Mouse (Mus musculus): ENCODE data around the gene Duxbl3. TPM values are rescaled to one million over a fixed set of nuclear protein-coding genes. Genes with fewer than 3 reads are reported as not detected.
"Not testable (repeated sequence)": the region's sequence is repeated elsewhere in the genome, so short reads cannot be mapped to it uniquely, and the experiment has no call there.

Duxbl3 gene
- polyA plus RNA-seq (2014; fragmentation: Nextera tagmentation; extraction: Ambion mirVana) = 1.3 and 4.0 TPM in 2 replicates

GRCm38 (mm10) chr14:26257756-26258617 is at the start of gene Duxbl3:
Duxbl3 (plus strand) TSS chr14:26257962.
- H3K9ac ChIP-seq (ENCODE audit: low read length); H3K27me3 ChIP-seq (ENCODE audit: control insufficient read depth, insufficient read depth, low read length); DNase-seq (ENCODE audit: low spot score); H3K4me1 ChIP-seq (ENCODE audit: control insufficient read depth, insufficient read depth, low read length); H3K36me3 ChIP-seq (ENCODE audit: control insufficient read depth, insufficient read depth, low read length); H3K4me2 ChIP-seq (ENCODE audit: low read depth, severe bottlenecking); H3K4me3 ChIP-seq (ENCODE audit: low read depth, low read length); H3K27ac ChIP-seq (replicated peaks; ENCODE audit: low read depth, low read length); H3K9me3 ChIP-seq (ENCODE audit: control insufficient read depth, low read length): not testable (repeated sequence)
- WGBS = no CpG with 5 or more reads among the region's 25 CpGs
- peak; percentile 88 for ATAC-seq (ENCODE audit: insufficient number of reproducible peaks, low FRiP score, low TSS enrichment, low read depth)

- H3K36me3 ChIP-seq (ENCODE audit: control insufficient read depth, insufficient read depth, low read length); H3K4me2 ChIP-seq (ENCODE audit: low read depth, severe bottlenecking); H3K4me3 ChIP-seq (ENCODE audit: low read depth, low read length); H3K27me3 ChIP-seq (ENCODE audit: control insufficient read depth, insufficient read depth, low read length); H3K27ac ChIP-seq (replicated peaks; ENCODE audit: low read depth, low read length); H3K9me3 ChIP-seq (ENCODE audit: control insufficient read depth, low read length); H3K4me1 ChIP-seq (ENCODE audit: control insufficient read depth, insufficient read depth, low read length); ATAC-seq (ENCODE audit: insufficient number of reproducible peaks, low FRiP score, low TSS enrichment, low read depth); H3K9ac ChIP-seq (ENCODE audit: low read length); DNase-seq (ENCODE audit: low spot score): not testable (repeated sequence)
- WGBS = no CpG with 5 or more reads among the region's 5 CpGs
These were observed 41.3 kb upstream of the Duxbl3 start for GRCm38 (mm10) chr14:26216233-26217000.

GRCm38 (mm10) chr14:26237183-26237582 is 20.6 kb upstream of the Duxbl3 start:
- not testable (repeated sequence) for H3K4me3 ChIP-seq (ENCODE audit: low read depth, low read length); H3K4me2 ChIP-seq (ENCODE audit: low read depth, severe bottlenecking); DNase-seq (ENCODE audit: low spot score); ATAC-seq (ENCODE audit: insufficient number of reproducible peaks, low FRiP score, low TSS enrichment, low read depth); H3K27ac ChIP-seq (replicated peaks; ENCODE audit: low read depth, low read length); H3K27me3 ChIP-seq (ENCODE audit: control insufficient read depth, insufficient read depth, low read length); H3K9me3 ChIP-seq (ENCODE audit: control insufficient read depth, low read length); H3K4me1 ChIP-seq (ENCODE audit: control insufficient read depth, insufficient read depth, low read length); H3K36me3 ChIP-seq (ENCODE audit: control insufficient read depth, insufficient read depth, low read length); H3K9ac ChIP-seq (ENCODE audit: low read length)
- WGBS = no CpG with 5 or more reads among the region's 2 CpGs

GRCm38 (mm10) chr14:26258729-26259128 is 967 bp downstream of the Duxbl3 start:
- not testable (repeated sequence) for DNase-seq (ENCODE audit: low spot score); H3K9me3 ChIP-seq (ENCODE audit: control insufficient read depth, low read length); H3K9ac ChIP-seq (ENCODE audit: low read length); H3K4me3 ChIP-seq (ENCODE audit: low read depth, low read length); H3K27me3 ChIP-seq (ENCODE audit: control insufficient read depth, insufficient read depth, low read length); H3K4me2 ChIP-seq (ENCODE audit: low read depth, severe bottlenecking); ATAC-seq (ENCODE audit: insufficient number of reproducible peaks, low FRiP score, low TSS enrichment, low read depth); H3K4me1 ChIP-seq (ENCODE audit: control insufficient read depth, insufficient read depth, low read length); H3K36me3 ChIP-seq (ENCODE audit: control insufficient read depth, insufficient read depth, low read length); H3K27ac ChIP-seq (replicated peaks; ENCODE audit: low read depth, low read length)
- no CpG with 5 or more reads among the region's 6 CpGs for WGBS

- H3K4me3 ChIP-seq (ENCODE audit: low read depth, low read length); H3K9ac ChIP-seq (ENCODE audit: low read length); H3K36me3 ChIP-seq (ENCODE audit: control insufficient read depth, insufficient read depth, low read length); DNase-seq (ENCODE audit: low spot score); H3K4me1 ChIP-seq (ENCODE audit: control insufficient read depth, insufficient read depth, low read length); H3K27me3 ChIP-seq (ENCODE audit: control insufficient read depth, insufficient read depth, low read length); H3K9me3 ChIP-seq (ENCODE audit: control insufficient read depth, low read length); ATAC-seq (ENCODE audit: insufficient number of reproducible peaks, low FRiP score, low TSS enrichment, low read depth); H3K27ac ChIP-seq (replicated peaks; ENCODE audit: low read depth, low read length); H3K4me2 ChIP-seq (ENCODE audit: low read depth, severe bottlenecking): not testable (repeated sequence)
- no CpG with 5 or more reads among the region's 2 CpGs for WGBS
These were observed 29.0 kb downstream of the Duxbl3 start for GRCm38 (mm10) chr14:26286737-26287136.

GRCm38 (mm10) chr14:26293859-26294258 is 36.1 kb downstream of the Duxbl3 start:
- H3K4me3 ChIP-seq (ENCODE audit: low read depth, low read length) = no peak overlapping the region
- no peaks in the 10 kb centered on the region for H3K36me3 ChIP-seq (ENCODE audit: control insufficient read depth, insufficient read depth, low read length)
- DNase-seq (ENCODE audit: low spot score) (no peak), ATAC-seq (ENCODE audit: insufficient number of reproducible peaks, low FRiP score, low TSS enrichment, low read depth) (no peak)
- H3K4me2 ChIP-seq (ENCODE audit: low read depth, severe bottlenecking) = no peak overlapping the region
- H3K9me3 ChIP-seq (ENCODE audit: control insufficient read depth, low read length) = no peaks in the 10 kb centered on the region
- H3K9ac ChIP-seq (ENCODE audit: low read length) = no peak overlapping the region
- no peaks in the 10 kb centered on the region for H3K27me3 ChIP-seq (ENCODE audit: control insufficient read depth, insufficient read depth, low read length)
- no peaks in the 10 kb centered on the region for H3K4me1 ChIP-seq (ENCODE audit: control insufficient read depth, insufficient read depth, low read length)
- H3K27ac ChIP-seq (replicated peaks; ENCODE audit: low read depth, low read length) = no peak overlapping the region
- WGBS = 92% methylated on average over 1 of the region's 1 CpGs

GRCm38 (mm10) chr14:26297055-26297454 is 39.3 kb downstream of the Duxbl3 start:
- Histone ChIP-seq H3K4me2 (ENCODE audit: low read depth, severe bottlenecking) (no peak overlapping the region), H3K4me1 (ENCODE audit: control insufficient read depth, insufficient read depth, low read length) (no peaks in the 10 kb centered on the region), H3K4me3 (ENCODE audit: low read depth, low read length) (no peak overlapping the region), H3K9me3 (ENCODE audit: control insufficient read depth, low read length) (no peaks in the 10 kb centered on the region), H3K27me3 (ENCODE audit: control insufficient read depth, insufficient read depth, low read length) (no peaks in the 10 kb centered on the region), H3K27ac (replicated peaks; ENCODE audit: low read depth, low read length) (no peak overlapping the region), H3K36me3 (ENCODE audit: control insufficient read depth, insufficient read depth, low read length) (no peaks in the 10 kb centered on the region), H3K9ac (ENCODE audit: low read length) (no peak overlapping the region)
- ATAC-seq (ENCODE audit: insufficient number of reproducible peaks, low FRiP score, low TSS enrichment, low read depth) = no peak
- WGBS = 75% methylated on average over 4 of the region's 4 CpGs
- no peak for DNase-seq (ENCODE audit: low spot score)

- no peak overlapping the region for H3K4me2 ChIP-seq (ENCODE audit: low read depth, severe bottlenecking)
- no peaks in the 10 kb centered on the region for H3K9me3 ChIP-seq (ENCODE audit: control insufficient read depth, low read length)
- no peak overlapping the region for H3K27ac ChIP-seq (replicated peaks; ENCODE audit: low read depth, low read length)
- WGBS = 73% methylated on average over 5 of the region's 5 CpGs
- H3K9ac ChIP-seq (ENCODE audit: low read length) = no peak overlapping the region
- DNase-seq (ENCODE audit: low spot score) = no peak
- ATAC-seq (ENCODE audit: insufficient number of reproducible peaks, low FRiP score, low TSS enrichment, low read depth) = no peak
- H3K36me3 ChIP-seq (ENCODE audit: control insufficient read depth, insufficient read depth, low read length) = no peaks in the 10 kb centered on the region
- no peaks in the 10 kb centered on the region for H3K27me3 ChIP-seq (ENCODE audit: control insufficient read depth, insufficient read depth, low read length)
- H3K4me1 ChIP-seq (ENCODE audit: control insufficient read depth, insufficient read depth, low read length) = no peaks in the 10 kb centered on the region
- H3K4me3 ChIP-seq (ENCODE audit: low read depth, low read length) = no peak overlapping the region
These were observed 39.7 kb downstream of the Duxbl3 start for GRCm38 (mm10) chr14:26297484-26297883.
